Mouse (Mus musculus) midbrain, embryonic 11.5 days (tissue): ENCODE measurements around the gene Ddx50. TPM values are rescaled to one million over a fixed set of nuclear protein-coding genes. Genes with fewer than 3 reads are reported as not detected.
"Not testable (repeated sequence)": the region's sequence is repeated elsewhere in the genome, so short reads cannot be mapped to it uniquely, and the experiment has no call there.

Experiments
- ATAC-seq: fragments of 200-750 bp; cut with Nextera tagmentation; 2 replicates; pipeline ENCODE4 v1.8.0; 2017; ENCODE audit warnings: moderate TSS enrichment, moderate library complexity; ENCODE audit not compliant: low FRiP score
- DNase-seq: peaks from one replicate; pipeline ENCODE4 v3.0.0; 2015; ENCODE audit warnings: low spot score; ENCODE audit errors: missing footprints
- H3K27ac ChIP-seq: fragments of 300-500 bp; sonication (generic); 2 replicates; pipeline ENCODE4 v1.5.1; 2014; ENCODE audit warnings: low read depth, low read length
- H3K27me3 ChIP-seq: fragments of 300-500 bp; sonication (generic); 2 replicates; pipeline ENCODE4 v1.6.1; 2014; ENCODE audit warnings: mild to moderate bottlenecking, low read length, moderate library complexity, mixed read lengths; ENCODE audit not compliant: control insufficient read depth, insufficient read depth
- H3K36me3 ChIP-seq: fragments of 300-500 bp; sonication (generic); 2 replicates; pipeline ENCODE4 v1.6.1; 2014; ENCODE audit warnings: mild to moderate bottlenecking, low read length, moderate library complexity, mixed read lengths; ENCODE audit not compliant: control insufficient read depth, insufficient read depth
- H3K4me1 ChIP-seq: fragments of 300-500 bp; sonication (generic); 2 replicates; pipeline ENCODE4 v1.6.1; 2014; ENCODE audit warnings: low read length; ENCODE audit not compliant: control insufficient read depth, insufficient read depth
- H3K4me2 ChIP-seq: fragments of 300-500 bp; sonication (generic); 2 replicates; pipeline ENCODE4 v1.6.1; 2014; ENCODE audit warnings: mild to moderate bottlenecking, moderate library complexity
- H3K4me3 ChIP-seq: fragments of 300-500 bp; sonication (generic); 2 replicates; pipeline ENCODE4 v1.5.1; 2014; ENCODE audit warnings: low read depth, low read length
- H3K9ac ChIP-seq: fragments of 300-500 bp; sonication (generic); 2 replicates; pipeline ENCODE4 v1.6.1; 2014; ENCODE audit warnings: low read length
- H3K9me3 ChIP-seq: fragments of 300-500 bp; sonication (generic); 2 replicates; pipeline ENCODE4 v1.6.1; 2016; ENCODE audit warnings: low read length; ENCODE audit not compliant: control insufficient read depth
- WGBS: fragments of 180-500 bp; shearing (Covaris S2); extraction: QIAGEN DNeasy Blood & Tissue Kit; methylation state at CpG from one replicate; pipeline ENCODE4 v1.1.7; 2014; 5-methylcytosine and 5-hydroxymethylcytosine counted together
- polyA plus RNA-seq: library from polyadenylated mRNA; unstranded; fragments of >200 nt; fragmentation: Nextera tagmentation; extraction: Ambion mirVana; gene quantifications from 2 replicates; pipeline ENCODE4 v1.2.1, GENCODE M21; 2014

The Ddx50 gene
- polyA plus RNA-seq, 1 experiment from 2014 or later: 127 TPM

DNA sequence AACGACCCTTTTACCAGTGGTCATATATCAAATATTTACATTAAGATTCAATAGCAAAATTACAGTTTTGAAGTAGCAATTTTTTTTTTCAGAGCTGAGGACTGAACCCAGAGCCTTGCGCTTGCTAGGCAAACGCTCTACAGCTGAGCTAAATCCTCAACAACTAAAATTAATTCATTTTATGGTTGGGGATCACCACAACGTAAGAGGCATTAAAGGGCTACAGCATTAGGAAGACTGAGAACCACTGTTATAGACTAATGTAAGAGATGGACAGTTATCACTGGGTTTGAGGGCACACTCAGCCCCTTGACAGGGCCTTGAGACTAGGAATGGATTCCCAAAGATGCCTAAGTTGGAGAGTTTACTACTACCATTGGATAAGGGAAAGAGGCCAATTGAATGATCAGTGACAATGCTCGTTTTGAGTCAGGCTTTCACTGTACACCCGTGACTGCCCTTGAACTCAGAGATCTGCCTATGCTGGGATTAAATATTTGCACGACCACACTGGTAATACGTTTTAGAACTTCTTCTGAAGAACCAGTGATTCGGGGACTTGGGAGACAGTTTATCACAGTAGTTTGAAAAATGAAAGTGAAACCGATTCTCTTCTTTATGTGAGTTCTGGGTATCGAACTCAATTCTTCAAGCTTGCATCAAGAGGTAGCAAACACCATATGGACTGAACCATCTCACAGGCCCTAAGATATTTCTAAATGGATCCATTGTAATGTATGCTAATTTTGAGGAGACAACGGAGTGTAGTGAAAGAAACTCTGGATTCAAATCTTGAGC is 47.6 kb downstream of the Ddx50 start:
- Histone ChIP-seq H3K4me1 (0 out of 2 replicates have a peak, but pooled peaks cover 5% of the 10 kb centered on the region), H3K9me3 (no peaks in the 10 kb centered on the region), H3K4me3 (no peak overlapping the region), H3K27ac (no peak overlapping the region), H3K27me3 (no peaks in the 10 kb centered on the region), H3K36me3 (peaks cover 2% of the 10 kb centered on the region; the same call in 1 of the 2 replicates), H3K9ac (no peak overlapping the region), H3K4me2 (no peak overlapping the region)
- ATAC-seq (no peak), DNase-seq (no peak)
- 89% methylated on average over 12 of the region's 12 CpGs for WGBS

- WGBS: 8% methylated on average over 53 of the region's 53 CpGs
- no peaks in the 10 kb centered on the region for H3K9me3 ChIP-seq
- 0 out of 2 replicates have a peak within 1 kb of the TSS, but pooled peaks have one; percentile 6 for H3K27ac ChIP-seq
- H3K9ac ChIP-seq: peak within 1 kb of the TSS; percentile 78
- H3K4me1 ChIP-seq: 0 out of 2 replicates have a peak, but pooled peaks cover 5% of the 10 kb centered on the region
- ATAC-seq (peak; percentile 99), DNase-seq (peak; percentile 99)
- H3K27me3 ChIP-seq: no peaks in the 10 kb centered on the region
- H3K4me2 ChIP-seq: peak within 1 kb of the TSS; percentile 98
- peaks cover 4% of the 10 kb centered on the region; the same call in 1 of the 2 replicates for H3K36me3 ChIP-seq
- H3K4me3 ChIP-seq: peak within 1 kb of the TSS; percentile 70
These were observed 48.6 kb downstream of the Ddx50 start, which contains the start of gene Ddx21 for GRCm38 (mm10) chr10:62602177-62603040. Gene Ddx21 (minus strand): TSS chr10:62602281.

- Histone ChIP-seq H3K9me3 (no peaks in the 10 kb centered on the region), H3K4me3 (peak overlapping the region; percentile 70), H3K9ac (peak overlapping the region; percentile 78), H3K27ac (0 out of 2 replicates have a peak overlapping the region, but pooled peaks have one; percentile 6), H3K4me1 (0 out of 2 replicates have a peak, but pooled peaks cover 5% of the 10 kb centered on the region), H3K36me3 (peaks cover 7% of the 10 kb centered on the region; the same call in 1 of the 2 replicates), H3K4me2 (peak overlapping the region; percentile 98), H3K27me3 (no peaks in the 10 kb centered on the region)
- DNase-seq (no peak), ATAC-seq (peak; percentile 87)
- WGBS: under 1% methylated on average over 23 of the region's 23 CpGs
These were observed 49.2 kb downstream of the Ddx50 start for GRCm38 (mm10) chr10:62601833-62602176.

GRCm38 (mm10) chr10:62601053-62601791 is 49.8 kb downstream of the Ddx50 start:
- ATAC-seq: no peak
- Histone ChIP-seq H3K27ac (no peak overlapping the region), H3K36me3 (peaks cover 7% of the 10 kb centered on the region; the same call in 1 of the 2 replicates), H3K4me3 (peak overlapping the region; percentile 70), H3K4me1 (0 out of 2 replicates have a peak, but pooled peaks cover 5% of the 10 kb centered on the region), H3K9me3 (no peaks in the 10 kb centered on the region), H3K9ac (peak overlapping the region; percentile 78), H3K27me3 (no peaks in the 10 kb centered on the region), H3K4me2 (peak overlapping the region; percentile 98)
- DNase-seq: peak; percentile 90
- 13% methylated on average over 20 of the region's 20 CpGs for WGBS

GRCm38 (mm10) chr10:62600056-62600455 is 51.0 kb downstream of the Ddx50 start:
- WGBS: 88% methylated on average over 6 of the region's 6 CpGs

DNA sequence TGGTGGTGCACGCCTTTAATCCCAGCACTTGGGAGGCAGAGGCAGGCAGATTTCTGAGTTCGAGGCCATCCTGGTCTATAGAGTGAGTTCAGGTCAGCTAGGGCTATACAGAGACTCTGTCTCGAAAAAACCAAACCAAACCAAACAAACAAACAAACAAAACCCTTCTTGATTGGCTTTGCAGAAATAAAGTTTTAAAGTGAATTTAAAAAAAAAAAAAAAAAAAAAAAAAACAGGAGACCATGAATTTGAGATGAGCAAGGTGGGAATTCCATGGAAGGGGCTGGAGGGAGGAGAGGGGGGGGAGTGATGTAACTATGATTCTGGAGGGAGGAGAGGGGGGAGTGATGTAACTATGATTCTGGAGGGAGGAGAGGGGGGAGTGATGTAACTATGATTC is 51.7 kb downstream of the Ddx50 start:
- not testable (repeated sequence) for H3K4me1 ChIP-seq, H3K27me3 ChIP-seq, DNase-seq, H3K4me3 ChIP-seq, H3K9ac ChIP-seq, H3K9me3 ChIP-seq, ATAC-seq, H3K27ac ChIP-seq, H3K4me2 ChIP-seq
- WGBS: 91% methylated on average over 3 of the region's 3 CpGs
- peaks cover 12% of the 10 kb centered on the region; the same call in 1 of the 2 replicates for H3K36me3 ChIP-seq

More at GRCm38 (mm10) chr10:62600056-62600455, 51.0 kb downstream of the Ddx50 start:
- Histone ChIP-seq H3K4me2 (no peak overlapping the region), H3K4me1 (0 out of 2 replicates have a peak, but pooled peaks cover 5% of the 10 kb centered on the region), H3K4me3 (no peak overlapping the region), H3K9me3 (no peaks in the 10 kb centered on the region), H3K9ac (no peak overlapping the region), H3K36me3 (peaks cover 7% of the 10 kb centered on the region; the same call in 1 of the 2 replicates), H3K27me3 (no peaks in the 10 kb centered on the region), H3K27ac (no peak overlapping the region)
- DNase-seq (no peak), ATAC-seq (no peak)

- H3K4me1 ChIP-seq: no peaks in the 10 kb centered on the region
- ATAC-seq (no peak), DNase-seq (no peak)
- H3K9ac ChIP-seq: no peak overlapping the region
- H3K4me2 ChIP-seq: no peak overlapping the region
- peaks cover 45% of the 10 kb centered on the region for H3K36me3 ChIP-seq
- H3K4me3 ChIP-seq: no peak overlapping the region
- H3K27me3 ChIP-seq: no peaks in the 10 kb centered on the region
- 93% methylated on average over 7 of the region's 7 CpGs for WGBS
- no peaks in the 10 kb centered on the region for H3K9me3 ChIP-seq
- no peak overlapping the region for H3K27ac ChIP-seq
These were observed 58.5 kb downstream of the Ddx50 start for GRCm38 (mm10) chr10:62592496-62592895.

DNA sequence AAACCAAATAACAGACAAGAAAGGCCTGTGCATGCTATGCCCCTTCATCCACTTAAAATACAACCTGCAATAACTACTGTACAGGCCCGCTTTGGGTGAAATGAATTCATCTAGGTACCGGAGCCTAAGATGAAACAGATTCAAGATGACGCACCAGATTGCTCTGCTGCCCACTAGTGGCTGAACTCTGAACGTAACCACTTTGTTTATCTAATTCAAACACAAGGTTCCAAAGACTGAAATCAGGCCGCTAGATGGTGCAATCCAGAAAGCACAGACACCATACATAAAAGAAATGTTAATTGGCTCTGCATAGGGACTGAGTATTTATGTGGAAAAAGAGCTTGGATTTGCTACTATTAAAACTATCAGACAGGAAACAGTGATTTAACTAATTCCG is 60.8 kb downstream of the Ddx50 start:
- Histone ChIP-seq H3K9ac (no peak overlapping the region), H3K36me3 (peaks cover 52% of the 10 kb centered on the region), H3K27me3 (no peaks in the 10 kb centered on the region), H3K27ac (no peak overlapping the region), H3K4me1 (no peaks in the 10 kb centered on the region), H3K4me3 (no peak overlapping the region), H3K9me3 (no peaks in the 10 kb centered on the region), H3K4me2 (no peak overlapping the region)
- peak; percentile 67; the same call in 1 of the 2 replicates for ATAC-seq
- 51% methylated on average over 6 of the region's 6 CpGs for WGBS
- DNase-seq: peak; percentile 98
